Mouse (Mus musculus): ENCODE measurements around the gene Npy1r. TPM values are rescaled to one million over a fixed set of nuclear protein-coding genes. Genes with fewer than 3 reads are reported as not detected.

Npy1r gene
- 10 to 100 TPM; 26.9 to 34.7 TPM for total RNA-seq (2021)

- DNase-seq (ENCODE audit: extremely low spot score in 1 of 2, low spot score in 1 of 2), result peak; percentile 44 to 45
Measured at GRCm38 (mm10) chr8:66696970-66697843, at the start of gene Npy1r. Gene Npy1r, plus strand, starts transcription at chr8:66697192.

GRCm38 (mm10) chr8:66681261-66681660, 15.7 kb upstream of the Npy1r start:
- no peak for DNase-seq (ENCODE audit: extremely low spot score in 1 of 2, low spot score in 1 of 2)

GRCm38 (mm10) chr8:66687511-66688329, 9.3 kb upstream of the Npy1r start, which contains the start of gene Npy5r:
Gene Npy5r, minus strand, starts transcription at chr8:66688128.
- peak; percentile 33 to 44 for DNase-seq (ENCODE audit: extremely low spot score in 1 of 2, low spot score in 1 of 2)

GRCm38 (mm10) chr8:66688395-66688794, 8.6 kb upstream of the Npy1r start:
- DNase-seq (ENCODE audit: extremely low spot score in 1 of 2, low spot score in 1 of 2), result peak in 1 of 2 experiments; percentile 18

- DNase-seq (ENCODE audit: extremely low spot score in 1 of 2, low spot score in 1 of 2), result no peak
Measured at GRCm38 (mm10) chr8:66688799-66689198, 8.2 kb upstream of the Npy1r start.

GRCm38 (mm10) chr8:66690402-66690801, 6.6 kb upstream of the Npy1r start:
- DNase-seq (ENCODE audit: extremely low spot score in 1 of 2, low spot score in 1 of 2), result no peak

GRCm38 (mm10) chr8:66698011-66698410, 1.0 kb downstream of the Npy1r start:
- peak in 1 of 2 experiments; percentile 17 for DNase-seq (ENCODE audit: extremely low spot score in 1 of 2, low spot score in 1 of 2)

GRCm38 (mm10) chr8:66698782-66699181, 1.8 kb downstream of the Npy1r start:
- DNase-seq (ENCODE audit: extremely low spot score in 1 of 2, low spot score in 1 of 2), result no peak

GRCm38 (mm10) chr8:66714324-66714975, 17.5 kb downstream of the Npy1r start:
- no peak for DNase-seq (ENCODE audit: extremely low spot score in 1 of 2, low spot score in 1 of 2)

GRCm38 (mm10) chr8:66722835-66723234, 25.8 kb downstream of the Npy1r start:
- no peak for DNase-seq (ENCODE audit: extremely low spot score in 1 of 2, low spot score in 1 of 2)

GRCm38 (mm10) chr8:66729446-66729845, 32.5 kb downstream of the Npy1r start:
- no peak for DNase-seq (ENCODE audit: extremely low spot score in 1 of 2, low spot score in 1 of 2)

- no peak for DNase-seq (ENCODE audit: extremely low spot score in 1 of 2, low spot score in 1 of 2)
Measured at GRCm38 (mm10) chr8:66731957-66732356, 35.0 kb downstream of the Npy1r start.

GRCm38 (mm10) chr8:66742359-66742758, 45.4 kb downstream of the Npy1r start:
- no peak for DNase-seq (ENCODE audit: extremely low spot score in 1 of 2, low spot score in 1 of 2)

GRCm38 (mm10) chr8:66745612-66746011, 48.6 kb downstream of the Npy1r start:
- DNase-seq (ENCODE audit: extremely low spot score in 1 of 2, low spot score in 1 of 2), result no peak

GRCm38 (mm10) chr8:66751621-66752020, 54.6 kb downstream of the Npy1r start:
- no peak for DNase-seq (ENCODE audit: extremely low spot score in 1 of 2, low spot score in 1 of 2)

- no peak for DNase-seq (ENCODE audit: extremely low spot score in 1 of 2, low spot score in 1 of 2)
Measured at GRCm38 (mm10) chr8:66756161-66756560, 59.2 kb downstream of the Npy1r start.

Other genes with a start within 250 kb of the Npy1r start
- 10 to 100 TPM in 1 of 2 experiments, 1 to 10 TPM in 1; 8.6 to 12.2 TPM for gene Tma16, start 210.7 kb upstream of the Npy1r start, total RNA-seq (2021)
- under 1 TPM; 0.19 to 0.30 TPM for gene Tktl2, start 185.4 kb upstream of the Npy1r start, total RNA-seq (2021)
- gene Npy5r, start 9.1 kb upstream of the Npy1r start, total RNA-seq (2021), result 10 to 100 TPM in 1 of 2 experiments, 1 to 10 TPM in 1; 9.9 to 10.2 TPM
- 10 to 100 TPM; 12.8 to 15.7 TPM for gene Naf1, start 163.0 kb downstream of the Npy1r start, total RNA-seq (2021)

Data from layer of hippocampus, postnatal 25 days (tissue).